Mouse (Mus musculus) duodenum, adult 2 months (tissue): Measurements from ENCODE around the gene Fpr1. TPM values are rescaled to one million over a fixed set of nuclear protein-coding genes. Genes with fewer than 3 reads are reported as not detected.

Experiments used
- polyA plus RNA-seq: library from polyadenylated mRNA; depleted of rRNA; stranded (reverse); fragments of >200 nt; gene quantifications from 2 replicates; pipeline ENCODE4 v1.2.3, GENCODE M21; 2012; ENCODE audit warnings: low replicate concordance; rRNA removed

Fpr1 gene
- polyA plus RNA-seq = 0.13 TPM in 1 of 2 replicates, not detected in the other

GRCm38 (mm10) chr17:17883840-17884239 lies at the start of gene Fpr1:
Fpr1 (minus strand) TSS chr17:17883940.

GRCm38 (mm10) chr17:17887774-17888248 lies 4.1 kb upstream of the Fpr1 start, which contains the start of the genes Fpr2 and Fpr3:
Fpr2 (plus strand) TSS chr17:17887824.
Fpr3 (plus strand) TSS chr17:17887852.

GRCm38 (mm10) chr17:17855064-17855838 lies 28.5 kb downstream of the Fpr1 start, which contains the start of gene Has1:
Has1 (minus strand) TSS chr17:17855205.

GRCm38 (mm10) chr17:17826751-17827657 lies 56.7 kb downstream of the Fpr1 start, which contains the start of gene Spaca6:
Spaca6 (plus strand) TSS chr17:17827158.

Other genes starting within 250 kb of the Fpr1 start
- not detected in 2 replicates for gene Vmn2r90, start 180.2 kb downstream of the Fpr1 start, polyA plus RNA-seq
- gene Spaca6, start 56.8 kb downstream of the Fpr1 start, polyA plus RNA-seq = 3.9 and 13.0 TPM in 2 replicates
- 0.19 TPM in 1 of 2 replicates, not detected in the other for gene Has1, start 28.7 kb downstream of the Fpr1 start, polyA plus RNA-seq
- gene Fpr2, start 3.9 kb upstream of the Fpr1 start, polyA plus RNA-seq = 0.31 TPM in 1 of 2 replicates, not detected in the other
- gene Fpr3, start 3.9 kb upstream of the Fpr1 start, polyA plus RNA-seq = not detected in 2 replicates
- not detected in 2 replicates for gene Fpr-rs4, start 137.8 kb upstream of the Fpr1 start, polyA plus RNA-seq
- not detected in 2 replicates for gene Vmn2r124, start 165.5 kb upstream of the Fpr1 start, polyA plus RNA-seq
- gene Vmn2r91, start 201.1 kb upstream of the Fpr1 start, polyA plus RNA-seq = not detected in 2 replicates